Mouse (Mus musculus): Measurements from ENCODE around the gene Hrnr.

DNA sequence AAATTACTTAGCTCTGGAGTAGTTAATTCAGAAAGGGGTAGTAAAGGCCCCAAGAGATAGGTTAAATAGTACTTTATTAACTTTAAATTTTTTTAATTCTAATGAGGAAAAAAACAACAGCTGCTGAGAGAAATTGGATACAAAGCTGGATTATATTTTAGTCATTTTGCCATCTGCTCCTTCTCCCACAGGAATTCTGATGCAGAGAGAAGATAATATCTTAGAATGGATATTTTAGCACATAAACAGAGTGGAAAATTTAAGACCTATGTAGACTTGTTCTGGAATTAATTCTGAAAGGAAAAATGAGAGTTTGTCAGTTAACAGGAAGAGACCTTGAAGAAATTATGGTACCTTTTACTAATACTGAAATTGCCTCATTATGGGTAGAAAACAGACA lies 18.2 kb downstream of the Hrnr start:
- no peak for TF ChIP-seq CTCF (IDR thresholded peaks at IDR 0.05; ENCODE audit: low read depth, low read length)
- no peak for TF ChIP-seq TAL1 (conservative IDR thresholded peaks at IDR 0.05; ENCODE audit: low read depth, low read length)
- no peak for TF ChIP-seq GATA1 (IDR thresholded peaks at IDR 0.05; ENCODE audit: borderline replicate concordance, low read length)
- TF ChIP-seq POLR2AphosphoS5 (IDR thresholded peaks at IDR 0.05; ENCODE audit: insufficient replicate concordance, low read depth, low read length), result no peak
- TF ChIP-seq GATA2 (IDR thresholded peaks at IDR 0.05; ENCODE audit: borderline replicate concordance, low read depth, low read length), result no peak
